Mouse (Mus musculus) CD4-positive, CD25-positive, alpha-beta regulatory T cell, adult 2 months (primary cell): ENCODE data around the gene Kif3a.
"Not testable (repeated sequence)": the region's sequence is repeated elsewhere in the genome, so short reads cannot be mapped to it uniquely, and the experiment has no call there.

Experiments
- DNase-seq: peaks from one replicate; pipeline ENCODE4 v3.0.0-alpha.2; 2012; ENCODE audit warnings: low read depth, low spot score

Kif3a gene

GRCm38 (mm10) chr11:53543021-53543420 is 24.2 kb upstream of the Kif3a start:
- no peak for DNase-seq

GRCm38 (mm10) chr11:53546271-53546670 is 20.9 kb upstream of the Kif3a start:
- DNase-seq = no peak

GRCm38 (mm10) chr11:53547566-53547965 is 19.6 kb upstream of the Kif3a start:
- DNase-seq = no peak

- no peak for DNase-seq
Observed at GRCm38 (mm10) chr11:53548036-53548605, 19.1 kb upstream of the Kif3a start.

GRCm38 (mm10) chr11:53550714-53551113 is 16.5 kb upstream of the Kif3a start:
- no peak for DNase-seq

GRCm38 (mm10) chr11:53551754-53552153 is 15.4 kb upstream of the Kif3a start:
- peak; percentile 42 for DNase-seq

- DNase-seq = not testable (repeated sequence)
Observed at GRCm38 (mm10) chr11:53556529-53556928, 10.7 kb upstream of the Kif3a start.

- not testable (repeated sequence) for DNase-seq
Observed at GRCm38 (mm10) chr11:53557992-53558391, 9.2 kb upstream of the Kif3a start.

- not testable (repeated sequence) for DNase-seq
Observed at GRCm38 (mm10) chr11:53559980-53560379, 7.2 kb upstream of the Kif3a start.

- DNase-seq = no peak
Observed at GRCm38 (mm10) chr11:53561986-53562385, 5.2 kb upstream of the Kif3a start.

- DNase-seq = no peak
Observed at GRCm38 (mm10) chr11:53566646-53567045, 533 bp upstream of the Kif3a start.

GRCm38 (mm10) chr11:53580562-53580961 is 13.4 kb downstream of the Kif3a start:
- no peak for DNase-seq

GRCm38 (mm10) chr11:53583151-53583550 is 16.0 kb downstream of the Kif3a start:
- no peak for DNase-seq

- peak; percentile 59 for DNase-seq
Observed at GRCm38 (mm10) chr11:53584849-53585248, 17.7 kb downstream of the Kif3a start.

- DNase-seq = no peak
Observed at GRCm38 (mm10) chr11:53585510-53585909, 18.3 kb downstream of the Kif3a start.

GRCm38 (mm10) chr11:53588279-53588678 is 21.1 kb downstream of the Kif3a start:
- DNase-seq = no peak

- DNase-seq = peak; percentile 88
Observed at GRCm38 (mm10) chr11:53590368-53590768, 23.2 kb downstream of the Kif3a start.

GRCm38 (mm10) chr11:53591116-53591515 is 23.9 kb downstream of the Kif3a start:
- DNase-seq = no peak

GRCm38 (mm10) chr11:53604983-53605382 is 37.8 kb downstream of the Kif3a start:
- DNase-seq = no peak

- DNase-seq = peak; percentile 43
Observed at GRCm38 (mm10) chr11:53605609-53606008, 38.4 kb downstream of the Kif3a start.

GRCm38 (mm10) chr11:53609231-53609630 is 42.1 kb downstream of the Kif3a start:
- DNase-seq = no peak

GRCm38 (mm10) chr11:53609672-53610071 is 42.5 kb downstream of the Kif3a start:
- DNase-seq = peak; percentile 37

GRCm38 (mm10) chr11:53615172-53615571 is 48.0 kb downstream of the Kif3a start:
- DNase-seq = no peak

GRCm38 (mm10) chr11:53615575-53615974 is 48.4 kb downstream of the Kif3a start:
- no peak for DNase-seq
